Mouse (Mus musculus) heart, adult 2 months (tissue): ENCODE results near the gene Hist2h2ac. TPM values are rescaled to one million over a fixed set of nuclear protein-coding genes. Genes with fewer than 3 reads are reported as not detected.

Source experiments
- DNase-seq, 2 experiments: peaks; one replicate each; pipeline ENCODE4 v3.0.0; 2021
- H3K27ac ChIP-seq: fragments of 200-600 bp; 2 replicates; pipeline ENCODE4 v1.8.1; 2022
- H3K27me3 ChIP-seq: fragments of 200-500 bp; 2 replicates; pipeline ENCODE4 v1.6.1; 2012; ENCODE audit warnings: mild to moderate bottlenecking, low read length, inconsistent platforms, mixed read lengths; ENCODE audit not compliant: control insufficient read depth, insufficient read depth
- H3K36me3 ChIP-seq: fragments of 200-500 bp; 2 replicates; pipeline ENCODE4 v1.6.1; 2012; ENCODE audit warnings: low read length, inconsistent platforms; ENCODE audit not compliant: control insufficient read depth, insufficient read depth
- H3K4me1 ChIP-seq: fragments of 200-500 bp; 2 replicates; pipeline ENCODE4 v1.6.1; 2011; ENCODE audit warnings: low read length; ENCODE audit not compliant: control insufficient read depth, insufficient read depth
- H3K4me3 ChIP-seq: fragments of 200-600 bp; 2 replicates; pipeline ENCODE4 v1.8.1; 2022
- H3K79me2 ChIP-seq: fragments of 200-500 bp; replicated peaks from 2 replicates; pipeline ENCODE4 v1.6.1; 2012; ENCODE audit warnings: mild to moderate bottlenecking, inconsistent platforms, low read length, moderate library complexity, mixed read lengths; ENCODE audit not compliant: control insufficient read depth, insufficient read depth
- H3K9ac ChIP-seq: fragments of 200-500 bp; 2 replicates; pipeline ENCODE4 v1.6.1; 2012; ENCODE audit warnings: low read depth, mild to moderate bottlenecking, control low read depth, inconsistent platforms, low read length, mixed read lengths
- CTCF ChIP-seq: fragments of 200-600 bp; IDR thresholded peaks from 2 replicates; pipeline ENCODE4 v1.8.1; 2022; ENCODE audit warnings: antibody characterized with exemption, mild to moderate bottlenecking, moderate library complexity
- EP300 ChIP-seq: fragments of 200-500 bp; IDR thresholded peaks from 2 replicates; pipeline ENCODE4 v1.6.1; 2011; ENCODE audit warnings: low read depth, low read length, control low read depth; ENCODE audit not compliant: insufficient read depth
- POLR2A ChIP-seq: fragments of 200-500 bp; IDR thresholded peaks from 2 replicates; pipeline ENCODE4 v1.6.1; 2011; ENCODE audit warnings: mild to moderate bottlenecking, low read depth, low read length, control low read depth; ENCODE audit not compliant: insufficient read depth
- WGBS: fragments of 180-500 bp; shearing (Covaris S2); methylation state at CpG from one replicate; pipeline ENCODE4 v1.1.7; 2018; 5-methylcytosine and 5-hydroxymethylcytosine counted together
- intact Hi-C: fragments of 180-260 bp; cut with DNase I; formaldehyde crosslinking; loops from one replicate; pipeline ENCODE4 v1.15.1; 2025
- polyA plus RNA-seq: library from polyadenylated mRNA; depleted of rRNA; stranded (reverse); fragments of >200 nt; gene quantifications from 2 replicates; pipeline ENCODE4 v1.2.3, GENCODE M21; 2012
- total RNA-seq, 2 experiments: library from RNA; stranded (reverse); gene quantifications; 2 replicates each; pipeline ENCODE4 v1.2.3; 2021

Hist2h2ac gene
- total and polyA plus RNA-seq, 3 experiments, result 1.3 to 26.3 (median 18.1) TPM

- DNase-seq, result no peak
- Histone ChIP-seq H3K36me3 (no peaks in the 10 kb centered on the region), H3K4me1 (no peaks in the 10 kb centered on the region; the same call in 1 of the 2 replicates), H3K27ac (peak overlapping the region; percentile 47; the same call in 1 of the 2 replicates), H3K4me3 (no peak overlapping the region), H3K9ac (no peak overlapping the region), H3K27me3 (no peaks in the 10 kb centered on the region), H3K79me2 (no peaks in the 10 kb centered on the region)
- TF ChIP-seq POLR2A, result no peak
- TF ChIP-seq EP300, result no peak
- TF ChIP-seq CTCF, result no peak
- 37% methylated on average over 2 of the region's 2 CpGs for WGBS
- intact Hi-C loops, result loop anchor here (5.0 kb wide), 1 partner anchor 164 kb away; no protein-coding TSS in a partner anchor
Observed at GRCm38 (mm10) chr3:96231758-96232120, 11.1 kb upstream of the Hist2h2ac start.

- peak in 1 of 2 experiments; percentile 18 for DNase-seq
- Histone ChIP-seq H3K27me3 (no peaks in the 10 kb centered on the region), H3K36me3 (no peaks in the 10 kb centered on the region), H3K4me3 (no peak overlapping the region), H3K4me1 (no peaks in the 10 kb centered on the region; the same call in 1 of the 2 replicates), H3K9ac (no peak overlapping the region), H3K79me2 (no peaks in the 10 kb centered on the region), H3K27ac (peak overlapping the region; percentile 47)
- no peak for TF ChIP-seq CTCF
- no peak for TF ChIP-seq EP300
- no peak for TF ChIP-seq POLR2A
- WGBS, result 49% methylated on average over 4 of the region's 4 CpGs
- intact Hi-C loops, result loop anchor here (5.0 kb wide), 1 partner anchor 164 kb away; no protein-coding TSS in a partner anchor
Observed at GRCm38 (mm10) chr3:96230910-96231757, 10.5 kb upstream of the Hist2h2ac start.

- Histone ChIP-seq H3K27ac (no peak overlapping the region; the same call in none of the 2 replicates), H3K36me3 (no peaks in the 10 kb centered on the region), H3K27me3 (no peaks in the 10 kb centered on the region), H3K9ac (no peak overlapping the region), H3K4me3 (no peak overlapping the region), H3K4me1 (no peaks in the 10 kb centered on the region; the same call in 1 of the 2 replicates), H3K79me2 (peaks cover 1% of the 10 kb centered on the region; the same call in 1 of the 2 replicates)
- WGBS, result 58% methylated on average over 2 of the region's 2 CpGs
- TF ChIP-seq EP300 (no peak), POLR2A (no peak), CTCF (no peak)
- intact Hi-C loops, result loop anchor here (5.0 kb wide), 1 partner anchor 163 kb away; no protein-coding TSS in a partner anchor
- no peak for DNase-seq
Observed at GRCm38 (mm10) chr3:96230404-96230803, 9.7 kb upstream of the Hist2h2ac start.

- WGBS, result 73% methylated on average over 2 of the region's 2 CpGs
- Histone ChIP-seq H3K27ac (no peak overlapping the region), H3K36me3 (no peaks in the 10 kb centered on the region), H3K79me2 (peaks cover 2% of the 10 kb centered on the region; the same call in 1 of the 2 replicates), H3K27me3 (no peaks in the 10 kb centered on the region), H3K9ac (no peak overlapping the region), H3K4me1 (no peaks in the 10 kb centered on the region; the same call in 1 of the 2 replicates), H3K4me3 (no peak overlapping the region)
- intact Hi-C loops, result no loop called here
- no peak for TF ChIP-seq CTCF
- no peak for TF ChIP-seq POLR2A
- TF ChIP-seq EP300, result no peak
- no peak for DNase-seq
Observed at GRCm38 (mm10) chr3:96228828-96229227, 8.1 kb upstream of the Hist2h2ac start.

- DNase-seq, result peak; percentile 16 to 47
- Histone ChIP-seq H3K79me2 (peaks cover 2% of the 10 kb centered on the region; the same call in 1 of the 2 replicates), H3K4me1 (peaks cover 5% of the 10 kb centered on the region), H3K9ac (no peak overlapping the region), H3K36me3 (peaks cover 2% of the 10 kb centered on the region), H3K27ac (no peak overlapping the region), H3K4me3 (no peak overlapping the region), H3K27me3 (no peaks in the 10 kb centered on the region)
- TF ChIP-seq CTCF (no peak), EP300 (no peak), POLR2A (no peak)
- WGBS, result 53% methylated on average over 8 of the region's 8 CpGs
- intact Hi-C loops, result no loop called here
Observed at GRCm38 (mm10) chr3:96226695-96227648, 6.3 kb upstream of the Hist2h2ac start.
